In genomic region chr13:56782621-56783020, GRCm38 (mm10) we compare ENCODE assay signal across 25 mouse cellular contexts. TPM values are rescaled to one million over a fixed set of nuclear protein-coding genes. Genes with fewer than 3 reads are reported as not detected.
DNase-seq lines count a peak whose midpoint lies in the region; ATAC-seq and TF ChIP-seq lines count a peak whose summit lies in the region.
"Had no signal": no experiment of that assay in that cellular context is flagged by ENCODE, and none has a peak within 500 bp of the region (broad histone marks: within the 10 kb centered on the region; RNA-seq: fewer than 3 reads in every experiment).

No protein-coding gene starts in this region.

- peak; percentile 71 for ATAC-seq in forebrain, postnatal 0 days
- no peak for ATAC-seq in forebrain, embryonic 15.5 days (replicated peaks)
- no peak for ATAC-seq in midbrain, postnatal 0 days (ENCODE audit: low FRiP score)
- no peak for ATAC-seq in midbrain, embryonic 14.5 days (ENCODE audit: low FRiP score, low TSS enrichment)
- no peak for ATAC-seq in kidney, embryonic 14.5 days (ENCODE audit: low FRiP score, low TSS enrichment)
- ATAC-seq: forebrain, embryonic 16.5 days; inflammation-experienced regulatory T-cells, adult 6 months had no signal

- WGBS in forebrain, postnatal 0 days = 76% methylated on average over 1 of the region's 1 CpGs
- WGBS in forebrain, embryonic 15.5 days = 90% methylated on average over 1 of the region's 1 CpGs
- WGBS in midbrain, postnatal 0 days = 72% methylated on average over 1 of the region's 1 CpGs
- 87% methylated on average over 1 of the region's 1 CpGs for WGBS in midbrain, embryonic 14.5 days
- WGBS in olfactory bulb, adult 2 months = 71% methylated on average over 1 of the region's 1 CpGs
- WGBS in kidney, embryonic 14.5 days = 79% methylated on average over 1 of the region's 1 CpGs

- no peaks in the 10 kb centered on the region for H3K9me3 ChIP-seq in forebrain, postnatal 0 days (ENCODE audit: low read length)
- no peaks in the 10 kb centered on the region for H3K9me3 ChIP-seq in forebrain, embryonic 15.5 days
- no peaks in the 10 kb centered on the region for H3K9me3 ChIP-seq in midbrain, postnatal 0 days (ENCODE audit: low read length)
- H3K9me3 ChIP-seq in midbrain, embryonic 14.5 days (ENCODE audit: control insufficient read depth, low read length) = no peaks in the 10 kb centered on the region
- peaks cover 4% of the 10 kb centered on the region; the same call in 1 of the 2 replicates for H3K9me3 ChIP-seq in kidney, embryonic 14.5 days (ENCODE audit: control insufficient read depth, low read length)
- H3K9me3 ChIP-seq: heart, embryonic 10.5 days; liver, embryonic 13.5 days; neural tube, embryonic 15.5 days had no signal

- TF ChIP-seq POLR2A in olfactory bulb, adult 2 months (IDR thresholded peaks at IDR 0.05; ENCODE audit: insufficient read depth, low read depth, low read length) = no peak

- H3K27ac ChIP-seq in forebrain, postnatal 0 days (ENCODE audit: low read depth, low read length) = no peak overlapping the region
- H3K27ac ChIP-seq in forebrain, embryonic 15.5 days (replicated peaks) = no peak overlapping the region
- peak overlapping the region; percentile 57 for H3K27ac ChIP-seq in layer of hippocampus, adult 2 months
- H3K27ac ChIP-seq in midbrain, postnatal 0 days (ENCODE audit: low read depth, low read length) = 0 out of 2 replicates have a peak overlapping the region, but pooled peaks have one; percentile 38
- H3K27ac ChIP-seq in midbrain, embryonic 14.5 days (replicated peaks; ENCODE audit: low read depth, low read length) = no peak overlapping the region; the same call in 1 of the 2 replicates
- peak overlapping the region; percentile 80 for H3K27ac ChIP-seq in olfactory bulb, adult 2 months (ENCODE audit: insufficient read depth, low read depth, low read length)
- no peak overlapping the region for H3K27ac ChIP-seq in kidney, embryonic 14.5 days (ENCODE audit: low read depth, low read length)
- H3K27ac ChIP-seq: embryonic facial prominence, embryonic 10.5 days; heart, embryonic 10.5 days; kidney, postnatal 0 days; liver, embryonic 13.5 days; neural tube, embryonic 15.5 days had no signal

- peak; percentile 51 for DNase-seq in forebrain, postnatal 0 days
- DNase-seq in layer of hippocampus, adult 2 months (ENCODE audit: low spot score in 2 of 2) = peak in 1 of 2 experiments; percentile 74
- DNase-seq in layer of hippocampus, postnatal 36 days = no peak
- DNase-seq in midbrain, postnatal 0 days (ENCODE audit: low spot score) = peak; percentile 74
- no peak for DNase-seq in midbrain, embryonic 14.5 days
- DNase-seq: adrenal gland, postnatal 14 days; cerebellum, adult 9-11 months; heart, postnatal 4 days; kidney, adult 18-20 months; liver, embryonic 13.5 days; lung, adult 2 months; right cerebral cortex, postnatal 25 days; thymus, postnatal 14 days had no signal

- H3K36me3 ChIP-seq in forebrain, postnatal 0 days (ENCODE audit: insufficient read depth) = no peaks in the 10 kb centered on the region
- no peaks in the 10 kb centered on the region for H3K36me3 ChIP-seq in forebrain, embryonic 15.5 days
- no peaks in the 10 kb centered on the region for H3K36me3 ChIP-seq in midbrain, postnatal 0 days (ENCODE audit: insufficient read depth, low read length)
- no peaks in the 10 kb centered on the region for H3K36me3 ChIP-seq in midbrain, embryonic 14.5 days (ENCODE audit: control insufficient read depth, insufficient read depth, low read length)
- no peaks in the 10 kb centered on the region for H3K36me3 ChIP-seq in kidney, embryonic 14.5 days (ENCODE audit: control insufficient read depth, insufficient read depth, low read length)
- H3K36me3 ChIP-seq: embryonic facial prominence, embryonic 10.5 days; heart, embryonic 10.5 days; liver, embryonic 13.5 days; neural tube, embryonic 15.5 days had no signal

- no peak for TF ChIP-seq CTCF in forebrain, postnatal 0 days (IDR thresholded peaks at IDR 0.05; ENCODE audit: low read depth)
- no peak for TF ChIP-seq CTCF in layer of hippocampus, adult 2 months (conservative IDR thresholded peaks at IDR 0.05)
- no peak for TF ChIP-seq CTCF in midbrain, postnatal 0 days (IDR thresholded peaks at IDR 0.05)
- no peak for TF ChIP-seq CTCF in olfactory bulb, adult 2 months (IDR thresholded peaks at IDR 0.05; ENCODE audit: insufficient read depth, low read depth, low read length)

- no peak overlapping the region for H3K9ac ChIP-seq in forebrain, postnatal 0 days
- H3K9ac ChIP-seq in forebrain, embryonic 15.5 days (replicated peaks) = no peak overlapping the region
- no peak overlapping the region for H3K9ac ChIP-seq in midbrain, postnatal 0 days (replicated peaks; ENCODE audit: low read length, poor library complexity, severe bottlenecking)
- H3K9ac ChIP-seq in midbrain, embryonic 14.5 days (replicated peaks; ENCODE audit: low read length) = no peak overlapping the region
- no peak overlapping the region for H3K9ac ChIP-seq in kidney, embryonic 14.5 days (ENCODE audit: low read depth, low read length)
- H3K9ac ChIP-seq: liver, embryonic 13.5 days; neural tube, embryonic 15.5 days had no signal

- no peak overlapping the region for H3K4me2 ChIP-seq in forebrain, postnatal 0 days (ENCODE audit: low read depth)
- no peak overlapping the region for H3K4me2 ChIP-seq in forebrain, embryonic 15.5 days (replicated peaks)
- no peak overlapping the region for H3K4me2 ChIP-seq in midbrain, postnatal 0 days (ENCODE audit: low read depth, low read length, poor library complexity, severe bottlenecking)
- H3K4me2 ChIP-seq in midbrain, embryonic 14.5 days (ENCODE audit: low read length) = no peak overlapping the region
- H3K4me2 ChIP-seq in kidney, embryonic 14.5 days (replicated peaks; ENCODE audit: low read depth, low read length) = no peak overlapping the region
- H3K4me2 ChIP-seq: liver, embryonic 13.5 days; neural tube, embryonic 15.5 days had no signal

- H3K4me3 ChIP-seq in forebrain, postnatal 0 days (ENCODE audit: low read depth, low read length) = no peak overlapping the region
- H3K4me3 ChIP-seq in forebrain, embryonic 15.5 days = no peak overlapping the region
- no peak overlapping the region; the same call in 1 of the 2 replicates for H3K4me3 ChIP-seq in layer of hippocampus, adult 2 months
- H3K4me3 ChIP-seq in midbrain, postnatal 0 days (ENCODE audit: low read depth, low read length) = no peak overlapping the region
- H3K4me3 ChIP-seq in midbrain, embryonic 14.5 days (replicated peaks; ENCODE audit: low read depth, low read length) = no peak overlapping the region
- no peak overlapping the region for H3K4me3 ChIP-seq in olfactory bulb, adult 2 months (ENCODE audit: insufficient read depth, low read depth, low read length)
- H3K4me3 ChIP-seq in kidney, embryonic 14.5 days (ENCODE audit: low read length) = no peak overlapping the region
- H3K4me3 ChIP-seq: embryonic facial prominence, embryonic 10.5 days; heart, embryonic 10.5 days; liver, embryonic 13.5 days; neural tube, embryonic 15.5 days had no signal

- H3K4me1 ChIP-seq in forebrain, postnatal 0 days (ENCODE audit: insufficient read depth) = peaks cover 11% of the 10 kb centered on the region; the same call in 1 of the 2 replicates
- H3K4me1 ChIP-seq in forebrain, embryonic 15.5 days = peaks cover 10% of the 10 kb centered on the region
- H3K4me1 ChIP-seq in midbrain, postnatal 0 days (ENCODE audit: insufficient read depth, low read length) = peaks cover 15% of the 10 kb centered on the region; the same call in 1 of the 2 replicates
- H3K4me1 ChIP-seq in midbrain, embryonic 14.5 days (ENCODE audit: control insufficient read depth, insufficient read depth, low read length) = peaks cover 22% of the 10 kb centered on the region
- peaks cover 53% of the 10 kb centered on the region for H3K4me1 ChIP-seq in olfactory bulb, adult 2 months (ENCODE audit: control insufficient read depth, insufficient read depth, low read length)
- no peaks in the 10 kb centered on the region for H3K4me1 ChIP-seq in kidney, embryonic 14.5 days (ENCODE audit: control insufficient read depth, insufficient read depth, low read length)
- H3K4me1 ChIP-seq: liver, embryonic 13.5 days had no signal

- no peaks in the 10 kb centered on the region for H3K27me3 ChIP-seq in forebrain, postnatal 0 days (ENCODE audit: insufficient read depth, low read length)
- H3K27me3 ChIP-seq in forebrain, embryonic 15.5 days = no peaks in the 10 kb centered on the region
- no peaks in the 10 kb centered on the region for H3K27me3 ChIP-seq in midbrain, postnatal 0 days (ENCODE audit: insufficient read depth, low read length)
- no peaks in the 10 kb centered on the region for H3K27me3 ChIP-seq in midbrain, embryonic 14.5 days (ENCODE audit: control insufficient read depth, insufficient read depth, low read length)
- H3K27me3 ChIP-seq in kidney, embryonic 14.5 days (ENCODE audit: control insufficient read depth, insufficient read depth, low read length) = no peaks in the 10 kb centered on the region
- H3K27me3 ChIP-seq: liver, embryonic 13.5 days; neural tube, embryonic 15.5 days had no signal

RNA-seq across cellular contexts. Expression of gene Gm45623, which starts 29.0 kb away (rescaled TPM):
- total RNA-seq in forebrain, postnatal 0 days (2014; rRNA removed) = 8.8 and 9.8 TPM in 2 replicates
- polyA plus RNA-seq in forebrain, postnatal 0 days (2015; fragmentation: Nextera tagmentation; extraction: Ambion mirVana) = 1.7 and 3.4 TPM in 2 replicates
- polyA plus RNA-seq in forebrain, embryonic 15.5 days (2015; fragmentation: Nextera tagmentation; extraction: Ambion mirVana) = 0.74 and 0.98 TPM in 2 replicates
- total RNA-seq in layer of hippocampus, adult 2 months (2021) = 1 to 10 TPM in 1 of 2 experiments, under 1 TPM in 1; 0.96 to 1.6 TPM
- 1 to 10 TPM in 1 of 2 experiments, under 1 TPM in 1; 0.96 to 1.0 TPM for total RNA-seq in layer of hippocampus, postnatal 36 days (2021)
- total RNA-seq in midbrain, postnatal 0 days (2014; rRNA removed) = 7.9 and 11.3 TPM in 2 replicates
- 2.0 and 2.2 TPM in 2 replicates for polyA plus RNA-seq in midbrain, postnatal 0 days (2015; fragmentation: Nextera tagmentation; extraction: Ambion mirVana)
- 1.1 and 2.1 TPM in 2 replicates for polyA plus RNA-seq in midbrain, embryonic 14.5 days (2014; fragmentation: Nextera tagmentation; extraction: Ambion mirVana)
- not detected in 2 replicates for polyA plus RNA-seq in olfactory bulb, adult 2 months (2012; ENCODE audit: insufficient read depth, insufficient read length, low replicate concordance, missing spikeins)
- 0.15 TPM in 1 of 2 replicates, not detected in the other for polyA plus RNA-seq in kidney, embryonic 14.5 days (2014; fragmentation: Nextera tagmentation; extraction: Ambion mirVana)
- total RNA-seq: adrenal gland, postnatal 14 days; common myeloid progenitor, adult 5-6 weeks; gastrocnemius, adult 18-20 months; megakaryocyte, adult 5-6 weeks had no signal
- polyA plus RNA-seq: inflammation-experienced regulatory T-cells, adult 6 months; kidney, postnatal 0 days; liver, embryonic 13.5 days had no signal

Comparison
In these comparisons a context has a peak if more than half of its experiments do, and no peak if none do; other contexts are left out.
1. DNase-seq: peak in forebrain, postnatal 0 days (single experiment) and midbrain, postnatal 0 days (single experiment); none in layer of hippocampus, postnatal 36 days (0 of 2) and midbrain, embryonic 14.5 days (single experiment).
2. H3K27ac ChIP-seq: peak in layer of hippocampus, adult 2 months (single experiment), midbrain, postnatal 0 days (single experiment) and olfactory bulb, adult 2 months (single experiment); none in forebrain, postnatal 0 days (single experiment), forebrain, embryonic 15.5 days (single experiment), midbrain, embryonic 14.5 days (single experiment) and kidney, embryonic 14.5 days (single experiment).